Mouse (Mus musculus) myocyte (in vitro differentiated cells): Measurements from ENCODE around the gene Galnt14.

Experiments
- MAX ChIP-seq: IDR thresholded peaks from one replicate; pipeline ENCODE4 v1.6.1; 2011; ENCODE audit warnings: low read depth, mild to moderate bottlenecking, control low read depth
- MYOD1 ChIP-seq, 3 experiments: IDR thresholded peaks; one replicate each; pipeline ENCODE4 v1.6.1; 2011; ENCODE audit warnings: control low read depth in 2 of 3, low read depth in 2 of 3, mild to moderate bottlenecking in 2 of 3, moderate library complexity in 1 of 3; ENCODE audit not compliant: insufficient read length in 2 of 3, control insufficient read depth in 1 of 3
- MYOG ChIP-seq, 3 experiments: IDR thresholded peaks; one replicate each; pipeline ENCODE4 v1.6.1; 2011; ENCODE audit warnings: control low read depth in 2 of 3, low read depth in 2 of 3, mild to moderate bottlenecking in 2 of 3; ENCODE audit not compliant: insufficient read length in 2 of 3, control insufficient read depth in 1 of 3, insufficient read depth in 1 of 3
- POLR2A ChIP-seq: IDR thresholded peaks from one replicate; pipeline ENCODE4 v1.6.1; 2011; ENCODE audit warnings: low read depth, mild to moderate bottlenecking, control low read depth, moderate library complexity; ENCODE audit not compliant: insufficient read length
- TCF12 ChIP-seq: IDR thresholded peaks from one replicate; pipeline ENCODE4 v1.6.1; 2011; ENCODE audit warnings: mild to moderate bottlenecking, control low read depth; ENCODE audit not compliant: poor library complexity, insufficient read depth, severe bottlenecking
- USF1 ChIP-seq: IDR thresholded peaks from one replicate; pipeline ENCODE4 v1.6.1; 2011; ENCODE audit warnings: low read depth, mild to moderate bottlenecking, control low read depth, moderate library complexity

DNA sequence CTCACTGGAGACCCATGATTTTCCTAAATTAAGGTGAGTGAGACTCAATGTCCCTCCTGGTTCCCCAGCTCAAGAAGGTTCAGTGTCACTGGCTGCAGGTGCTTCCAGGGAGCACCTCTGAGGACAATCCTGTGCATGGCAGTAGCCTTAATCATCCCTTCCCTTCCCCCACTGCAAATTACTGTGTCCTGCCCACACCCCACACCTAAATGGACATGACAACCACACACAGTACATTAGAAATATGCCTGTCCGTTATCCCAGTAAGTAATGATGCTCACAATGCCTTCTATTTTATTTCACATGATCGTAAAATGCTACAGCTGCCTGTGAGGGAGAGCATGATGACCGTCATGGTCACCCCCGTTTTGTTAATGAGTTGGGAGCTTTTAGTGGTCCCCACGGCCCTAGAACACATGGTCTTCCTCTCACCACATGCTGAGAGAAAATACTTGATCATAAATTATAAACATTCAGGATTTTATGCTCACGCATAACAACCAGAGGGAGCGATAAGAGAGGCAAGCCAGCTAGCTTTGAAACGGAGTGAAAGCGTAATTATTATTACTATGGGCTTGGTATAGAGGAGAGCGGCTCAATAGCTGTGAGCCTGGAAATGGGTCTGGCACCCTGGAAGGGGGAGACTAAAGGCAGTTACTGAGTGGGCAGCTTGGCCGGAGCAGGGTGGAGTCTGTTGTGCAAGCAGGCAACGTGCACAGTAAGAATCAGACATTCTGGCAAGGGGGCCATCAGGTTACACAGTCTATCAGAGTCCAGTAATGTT, 161.3 kb downstream of the Galnt14 start:
- TF ChIP-seq MYOG (IDR thresholded peaks at IDR 0.05; ENCODE audit: control insufficient read depth in 1 of 3, insufficient read depth in 1 of 3, insufficient read length in 2 of 3, low read depth in 2 of 3): no peak
- no peak for TF ChIP-seq MAX
- TF ChIP-seq MYOD1 (IDR thresholded peaks at IDR 0.05; ENCODE audit: control insufficient read depth in 1 of 3, insufficient read length in 2 of 3, low read depth in 2 of 3): no peak
- no peak for TF ChIP-seq POLR2A
- TF ChIP-seq USF1: no peak
- TF ChIP-seq TCF12: no peak
